Mouse (Mus musculus) neural tube, embryonic 11.5 days (tissue): ENCODE data around the gene Sik1. TPM values are rescaled to one million over a fixed set of nuclear protein-coding genes. Genes with fewer than 3 reads are reported as not detected.
A peak's percentile ranks its signal among the peaks of the same experiment; 100 is the strongest.

Experiments
- ATAC-seq: fragments of 200-750 bp; cut with Nextera tagmentation; 2 replicates; pipeline ENCODE4 v1.8.0; 2017; ENCODE audit warnings: moderate number of reproducible peaks, mild to moderate bottlenecking, moderate TSS enrichment, moderate library complexity; ENCODE audit not compliant: insufficient read depth, low FRiP score, low TSS enrichment
- DNase-seq: peaks from one replicate; pipeline ENCODE4 v3.0.0-alpha.2; 2015; ENCODE audit warnings: low spot score
- H3K27ac ChIP-seq: fragments of 300-500 bp; sonication (generic); 2 replicates; pipeline ENCODE4 v1.5.1; 2014; ENCODE audit warnings: low read depth, mild to moderate bottlenecking, low read length
- H3K27me3 ChIP-seq: fragments of 300-500 bp; sonication (generic); 2 replicates; pipeline ENCODE4 v1.6.1; 2014; ENCODE audit warnings: mild to moderate bottlenecking, low read length, mixed read lengths; ENCODE audit not compliant: control insufficient read depth, insufficient read depth
- H3K36me3 ChIP-seq: fragments of 300-500 bp; sonication (generic); 2 replicates; pipeline ENCODE4 v1.6.1; 2014; ENCODE audit warnings: mild to moderate bottlenecking, low read length, moderate library complexity, mixed read lengths; ENCODE audit not compliant: control insufficient read depth, insufficient read depth
- H3K4me1 ChIP-seq: fragments of 300-500 bp; sonication (generic); 2 replicates; pipeline ENCODE4 v1.6.1; 2014; ENCODE audit warnings: low read length, mixed read lengths; ENCODE audit not compliant: control insufficient read depth, insufficient read depth
- H3K4me2 ChIP-seq: fragments of 300-500 bp; sonication (generic); 2 replicates; pipeline ENCODE4 v1.6.1; 2014; ENCODE audit warnings: low read depth, mild to moderate bottlenecking, moderate library complexity
- H3K4me3 ChIP-seq: fragments of 300-500 bp; sonication (generic); 2 replicates; pipeline ENCODE4 v1.5.1; 2014; ENCODE audit warnings: low read depth, low read length
- H3K9ac ChIP-seq: fragments of 300-500 bp; sonication (generic); 2 replicates; pipeline ENCODE4 v1.6.1; 2014; ENCODE audit warnings: mild to moderate bottlenecking, low read length
- H3K9me3 ChIP-seq: fragments of 300-500 bp; sonication (generic); 2 replicates; pipeline ENCODE4 v1.6.1; 2016; ENCODE audit warnings: low read length; ENCODE audit not compliant: control insufficient read depth
- WGBS: fragments of 180-500 bp; shearing (Covaris S2); extraction: QIAGEN DNeasy Blood & Tissue Kit; methylation state at CpG from one replicate; pipeline ENCODE4 v1.1.7; 2014; 5-methylcytosine and 5-hydroxymethylcytosine counted together
- polyA plus RNA-seq: library from polyadenylated mRNA; unstranded; fragments of >200 nt; fragmentation: Nextera tagmentation; extraction: Ambion mirVana; gene quantifications from 2 replicates; pipeline ENCODE4 v1.2.1, GENCODE M21; 2014

The Sik1 gene
- polyA plus RNA-seq, 1 experiment from 2014 or later, result 18.3 TPM

DNA sequence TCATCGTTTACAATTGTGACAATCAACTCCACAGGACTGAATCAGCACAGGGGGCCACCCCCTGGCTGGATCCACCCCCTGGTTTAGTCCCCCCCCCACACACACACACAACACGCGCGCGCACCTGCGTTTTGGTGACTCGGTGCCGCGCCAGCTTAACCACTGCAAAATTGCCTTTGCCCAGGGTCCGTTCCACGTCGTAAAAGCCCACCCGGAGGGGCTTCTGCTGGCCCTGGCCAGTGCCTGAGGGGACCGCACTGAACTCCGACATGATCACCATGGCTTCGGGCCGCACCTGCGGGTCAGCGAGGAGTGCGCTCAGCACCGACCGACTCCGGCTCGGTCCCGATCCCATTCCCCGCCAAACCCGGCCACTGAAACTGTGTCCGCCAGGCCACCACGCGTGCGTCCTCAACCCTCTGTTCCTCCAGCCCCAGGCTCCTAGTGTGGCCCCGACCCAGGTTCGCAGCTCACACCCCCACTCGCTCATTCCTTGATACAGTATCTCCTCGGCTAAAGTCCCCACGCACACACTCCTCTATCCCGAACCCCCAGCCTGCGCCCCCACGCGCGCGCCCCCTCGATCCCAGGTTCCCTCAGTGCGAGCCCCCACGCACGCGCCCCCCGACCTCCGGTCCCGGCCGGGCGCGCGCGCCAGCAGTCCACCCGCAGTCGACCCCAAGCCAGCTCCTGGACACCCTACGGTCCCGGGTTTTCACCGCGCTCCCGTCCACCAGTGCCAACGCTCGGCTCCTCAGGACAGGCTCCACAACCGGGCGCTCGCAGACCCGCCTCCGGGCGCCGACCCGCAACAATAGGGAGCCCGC is 621 bp downstream of the Sik1 start:
- under 1% methylated on average over 59 of the region's 73 CpGs for WGBS
- Histone ChIP-seq H3K36me3 (peaks cover 9% of the 10 kb centered on the region), H3K4me2 (peak overlapping the region; percentile 83), H3K27ac (peak overlapping the region; percentile 46; the same call in 1 of the 2 replicates), H3K9me3 (no peaks in the 10 kb centered on the region), H3K27me3 (no peaks in the 10 kb centered on the region), H3K4me3 (peak overlapping the region; percentile 64), H3K4me1 (peaks cover 19% of the 10 kb centered on the region; the same call in 1 of the 2 replicates), H3K9ac (peak overlapping the region; percentile 88)
- ATAC-seq, result peak; percentile 64
- peak; percentile 59 for DNase-seq

DNA sequence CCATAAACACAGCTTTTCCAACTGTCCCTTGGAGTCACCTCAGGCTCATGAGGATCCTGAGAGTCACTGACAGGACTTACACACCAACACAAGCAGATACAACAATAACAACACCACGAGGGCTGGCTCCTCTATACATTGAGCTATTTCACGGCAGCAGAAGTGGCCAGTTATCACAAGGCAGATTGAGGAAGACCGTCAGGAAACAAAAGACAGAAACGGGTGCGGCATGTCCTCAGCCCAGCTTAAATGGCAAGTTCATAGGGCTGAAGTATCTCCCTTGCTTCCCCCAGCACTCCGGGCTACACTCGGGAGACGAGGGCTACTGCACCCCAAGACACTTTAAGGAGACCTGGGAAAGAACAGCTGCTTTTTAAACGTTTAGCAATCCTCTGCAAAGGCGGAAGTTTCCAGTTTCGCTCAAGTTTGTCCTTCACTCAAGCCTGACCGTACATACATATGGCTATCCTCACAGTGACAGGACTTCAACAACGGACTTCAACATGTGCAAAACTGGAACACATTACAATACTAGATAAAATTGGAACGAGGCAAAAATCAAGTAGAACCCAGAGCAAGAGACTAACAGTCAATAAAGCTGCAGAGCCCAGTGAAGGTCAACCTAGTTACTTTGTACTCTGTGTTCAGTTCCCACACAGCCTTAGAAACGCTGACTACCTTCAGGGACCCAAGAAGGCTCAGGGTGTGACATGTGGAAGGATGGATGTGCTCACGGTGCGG is 2.0 kb downstream of the Sik1 start:
- H3K4me3 ChIP-seq, result no peak overlapping the region
- peak overlapping the region; percentile 83; the same call in 1 of the 2 replicates for H3K4me2 ChIP-seq
- no peak overlapping the region for H3K9ac ChIP-seq
- H3K27ac ChIP-seq, result no peak overlapping the region
- peaks cover 19% of the 10 kb centered on the region; the same call in 1 of the 2 replicates for H3K4me1 ChIP-seq
- no peaks in the 10 kb centered on the region for H3K27me3 ChIP-seq
- DNase-seq (no peak), ATAC-seq (no peak)
- H3K36me3 ChIP-seq, result peaks cover 18% of the 10 kb centered on the region
- no peaks in the 10 kb centered on the region for H3K9me3 ChIP-seq
- 78% methylated on average over 17 of the region's 17 CpGs for WGBS

DNA sequence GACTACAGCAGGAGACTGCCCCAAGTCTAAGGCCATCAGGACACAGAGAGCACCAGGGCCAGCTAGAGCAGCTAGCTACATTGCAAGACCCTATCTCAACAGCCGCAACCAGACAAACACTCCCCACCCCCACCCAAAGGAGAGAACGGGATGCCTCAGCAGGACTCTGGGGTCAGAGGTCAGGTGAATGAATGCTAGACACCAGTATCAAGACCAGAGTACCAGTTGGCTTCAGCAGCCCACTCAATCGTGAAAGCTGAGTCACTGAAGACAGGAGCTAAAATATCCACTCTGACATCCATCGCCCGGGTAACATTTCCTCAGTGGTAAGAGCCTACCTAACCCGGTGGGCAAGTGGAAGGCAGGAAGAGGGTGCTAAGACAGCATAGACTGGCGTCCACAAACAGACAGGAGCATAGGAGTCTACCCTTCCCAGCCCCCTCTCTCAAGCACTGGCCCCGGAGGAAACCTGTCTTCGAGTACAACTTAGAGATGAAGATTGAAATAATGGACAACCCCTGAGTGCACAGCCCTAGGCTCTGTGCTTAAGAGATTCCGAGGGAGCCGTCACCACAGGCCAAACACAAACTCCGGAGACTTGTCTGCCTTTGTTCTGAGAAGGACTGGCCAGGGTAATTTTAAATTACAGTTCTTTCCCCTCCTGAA is 2.7 kb downstream of the Sik1 start:
- Histone ChIP-seq H3K9me3 (no peaks in the 10 kb centered on the region), H3K27ac (no peak overlapping the region), H3K4me3 (no peak overlapping the region), H3K9ac (no peak overlapping the region), H3K4me2 (no peak overlapping the region), H3K36me3 (peaks cover 20% of the 10 kb centered on the region), H3K4me1 (peaks cover 19% of the 10 kb centered on the region; the same call in 1 of the 2 replicates), H3K27me3 (no peaks in the 10 kb centered on the region)
- ATAC-seq (no peak), DNase-seq (no peak)
- 77% methylated on average over 12 of the region's 12 CpGs for WGBS

- H3K4me1 ChIP-seq, result peaks cover 16% of the 10 kb centered on the region; the same call in 1 of the 2 replicates
- WGBS, result 90% methylated on average over 6 of the region's 6 CpGs
- DNase-seq, result no peak
- no peak overlapping the region for H3K4me3 ChIP-seq
- no peak for ATAC-seq
- H3K4me2 ChIP-seq, result no peak overlapping the region
- no peaks in the 10 kb centered on the region for H3K27me3 ChIP-seq
- no peak overlapping the region for H3K9ac ChIP-seq
- H3K9me3 ChIP-seq, result no peaks in the 10 kb centered on the region
- peaks cover 27% of the 10 kb centered on the region for H3K36me3 ChIP-seq
- H3K27ac ChIP-seq, result no peak overlapping the region
Measured at GRCm38 (mm10) chr17:31851816-31852476, 3.7 kb downstream of the Sik1 start.

GRCm38 (mm10) chr17:31850457-31850980 is 5.1 kb downstream of the Sik1 start:
- no peaks in the 10 kb centered on the region for H3K9me3 ChIP-seq
- 93% methylated on average over 17 of the region's 17 CpGs for WGBS
- H3K4me2 ChIP-seq, result no peak overlapping the region
- peaks cover 29% of the 10 kb centered on the region for H3K36me3 ChIP-seq
- DNase-seq (no peak), ATAC-seq (no peak)
- peaks cover 11% of the 10 kb centered on the region; the same call in 1 of the 2 replicates for H3K4me1 ChIP-seq
- no peak overlapping the region for H3K9ac ChIP-seq
- no peaks in the 10 kb centered on the region for H3K27me3 ChIP-seq
- no peak overlapping the region for H3K4me3 ChIP-seq
- no peak overlapping the region for H3K27ac ChIP-seq

- ATAC-seq (no peak), DNase-seq (no peak)
- no peak overlapping the region for H3K9ac ChIP-seq
- H3K36me3 ChIP-seq, result peaks cover 29% of the 10 kb centered on the region
- H3K4me3 ChIP-seq, result no peak overlapping the region
- no peak overlapping the region for H3K4me2 ChIP-seq
- no peaks in the 10 kb centered on the region for H3K9me3 ChIP-seq
- H3K27ac ChIP-seq, result no peak overlapping the region
- no peaks in the 10 kb centered on the region for H3K27me3 ChIP-seq
- WGBS, result 87% methylated on average over 13 of the region's 13 CpGs
- H3K4me1 ChIP-seq, result no peaks in the 10 kb centered on the region
Measured at GRCm38 (mm10) chr17:31846970-31847369, 8.6 kb downstream of the Sik1 start.

- H3K36me3 ChIP-seq, result peaks cover 29% of the 10 kb centered on the region
- H3K27me3 ChIP-seq, result no peaks in the 10 kb centered on the region
- no peaks in the 10 kb centered on the region for H3K4me1 ChIP-seq
- H3K4me2 ChIP-seq, result no peak overlapping the region
- H3K9ac ChIP-seq, result no peak overlapping the region
- no peak overlapping the region for H3K27ac ChIP-seq
- no peaks in the 10 kb centered on the region for H3K9me3 ChIP-seq
- 84% methylated on average over 9 of the region's 9 CpGs for WGBS
- DNase-seq (no peak), ATAC-seq (no peak)
- no peak overlapping the region for H3K4me3 ChIP-seq
Measured at GRCm38 (mm10) chr17:31846352-31846751, 9.3 kb downstream of the Sik1 start.

- peaks cover 13% of the 10 kb centered on the region for H3K36me3 ChIP-seq
- 89% methylated on average over 1 of the region's 1 CpGs for WGBS
Measured at GRCm38 (mm10) chr17:31843891-31844290, 11.7 kb downstream of the Sik1 start.

More at GRCm38 (mm10) chr17:31843891-31844290, 11.7 kb downstream of the Sik1 start:
- H3K9me3 ChIP-seq, result no peaks in the 10 kb centered on the region
- no peak overlapping the region for H3K4me2 ChIP-seq
- H3K4me3 ChIP-seq, result no peak overlapping the region
- no peak overlapping the region for H3K9ac ChIP-seq
- ATAC-seq (no peak), DNase-seq (no peak)
- H3K27me3 ChIP-seq, result no peaks in the 10 kb centered on the region
- H3K27ac ChIP-seq, result no peak overlapping the region
- no peaks in the 10 kb centered on the region for H3K4me1 ChIP-seq
